Mouse (Mus musculus) spleen, adult 18-20 months (tissue): Measurements from ENCODE around the gene Gga3.
A peak's percentile ranks its signal among the peaks of the same experiment; 100 is the strongest.
"Not testable (repeated sequence)": the region's sequence is repeated elsewhere in the genome, so short reads cannot be mapped to it uniquely, and the experiment has no call there.

ENCODE experiments used
- DNase-seq, 2 experiments: peaks; one replicate each; pipeline ENCODE4 v3.0.0; 2022; ENCODE audit warnings: mixed read lengths in 2 of 2

Gene Gga3

GRCm38 (mm10) chr11:115603476-115604303 lies at the start of gene Gga3, which contains the start of gene Mrps7:
Gga3 (minus strand) TSS chr11:115604051.
Mrps7 (plus strand) TSS chr11:115603925.
- DNase-seq = peak; percentile 90 to 94

- DNase-seq = no peak
These were observed 49.3 kb upstream of the Gga3 start for GRCm38 (mm10) chr11:115653194-115653593.

DNA sequence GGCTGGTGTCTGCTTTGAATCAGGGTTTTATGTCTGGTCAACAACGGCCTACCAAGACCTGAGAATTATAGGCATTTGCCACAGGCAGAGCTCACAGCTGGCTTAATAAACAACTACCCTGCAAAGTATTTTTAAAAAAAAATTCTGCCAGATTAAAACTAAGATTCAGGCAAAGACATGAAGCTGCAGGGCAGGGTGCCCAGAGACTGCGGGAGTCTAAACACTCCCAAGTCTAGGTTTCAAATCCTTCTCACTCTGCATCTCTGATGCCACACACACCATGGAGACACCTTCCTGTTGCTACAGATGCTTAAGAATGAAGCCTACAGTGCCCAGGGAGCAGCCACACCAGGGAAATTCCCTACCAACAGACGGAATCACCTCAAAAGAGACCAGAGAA lies 47.8 kb upstream of the Gga3 start:
- no peak for DNase-seq

GRCm38 (mm10) chr11:115649706-115650105 lies 45.9 kb upstream of the Gga3 start:
- DNase-seq = no peak

DNA sequence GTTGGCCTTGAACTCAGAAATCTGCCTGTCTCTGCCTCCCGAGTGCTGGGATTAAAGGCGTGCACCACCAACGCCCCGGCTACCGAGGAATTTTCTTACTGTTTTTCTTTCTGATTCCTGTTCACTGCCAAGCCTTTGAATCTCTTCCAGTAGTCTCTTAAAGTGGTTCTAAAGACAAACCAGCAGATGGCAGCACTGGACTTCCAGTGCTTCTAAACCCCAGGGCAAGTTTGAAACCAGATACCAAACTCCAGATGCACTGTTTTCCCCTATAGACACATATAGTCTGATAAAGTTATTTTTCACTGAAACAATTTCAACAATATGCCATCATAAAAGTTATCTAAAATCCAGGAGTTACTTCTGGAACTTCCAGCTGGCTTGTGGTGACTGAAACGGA lies 43.6 kb upstream of the Gga3 start:
- peak in 1 of 2 experiments; percentile 54 for DNase-seq

DNA sequence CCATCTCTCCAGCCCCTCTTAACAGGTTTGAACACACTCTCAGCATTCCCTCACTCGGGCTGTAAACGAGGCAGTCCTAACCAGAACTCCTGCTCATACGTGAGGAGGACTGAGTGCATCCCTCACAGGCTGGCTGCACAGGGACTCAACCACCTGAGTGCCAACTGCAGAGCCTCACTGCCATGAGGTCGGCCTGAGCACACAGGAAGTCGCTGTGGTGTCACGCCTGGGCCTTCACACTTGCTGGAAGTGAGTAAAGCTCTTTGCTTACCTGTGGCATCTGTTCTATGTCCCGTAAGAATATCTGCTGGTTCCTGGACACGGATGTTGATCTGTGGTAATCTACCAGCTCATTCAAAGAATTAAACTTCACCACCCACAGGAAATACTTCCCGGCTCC lies 42.6 kb upstream of the Gga3 start:
- DNase-seq = peak in 1 of 2 experiments; percentile 43

GRCm38 (mm10) chr11:115645498-115645897 lies 41.6 kb upstream of the Gga3 start:
- not testable (repeated sequence) for DNase-seq

- no peak for DNase-seq
These were observed 40.5 kb upstream of the Gga3 start for GRCm38 (mm10) chr11:115644308-115644707.

- DNase-seq = no peak
These were observed 39.4 kb upstream of the Gga3 start for GRCm38 (mm10) chr11:115643265-115643664.

DNA sequence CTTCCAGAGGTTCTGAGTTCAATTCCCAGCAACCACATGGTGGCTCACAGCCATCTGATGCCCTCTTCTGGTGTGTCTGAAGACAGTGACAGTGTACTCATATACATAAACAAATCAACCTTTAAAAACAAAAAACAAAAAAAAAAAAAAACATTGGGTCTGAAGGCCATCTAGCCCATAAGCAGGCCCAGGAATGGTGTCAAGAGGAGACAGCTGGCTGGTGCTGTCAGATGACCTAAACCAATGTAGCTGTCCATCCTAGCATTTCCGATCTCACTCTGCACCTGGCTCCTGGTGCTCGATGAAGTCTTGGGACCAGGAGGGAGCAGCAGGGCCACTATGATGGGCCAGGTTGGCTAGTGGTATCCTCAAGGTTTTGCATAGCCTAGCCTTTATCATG lies 38.9 kb upstream of the Gga3 start:
- DNase-seq = no peak

- no peak for DNase-seq
These were observed 37.8 kb upstream of the Gga3 start for GRCm38 (mm10) chr11:115641664-115642036.

DNA sequence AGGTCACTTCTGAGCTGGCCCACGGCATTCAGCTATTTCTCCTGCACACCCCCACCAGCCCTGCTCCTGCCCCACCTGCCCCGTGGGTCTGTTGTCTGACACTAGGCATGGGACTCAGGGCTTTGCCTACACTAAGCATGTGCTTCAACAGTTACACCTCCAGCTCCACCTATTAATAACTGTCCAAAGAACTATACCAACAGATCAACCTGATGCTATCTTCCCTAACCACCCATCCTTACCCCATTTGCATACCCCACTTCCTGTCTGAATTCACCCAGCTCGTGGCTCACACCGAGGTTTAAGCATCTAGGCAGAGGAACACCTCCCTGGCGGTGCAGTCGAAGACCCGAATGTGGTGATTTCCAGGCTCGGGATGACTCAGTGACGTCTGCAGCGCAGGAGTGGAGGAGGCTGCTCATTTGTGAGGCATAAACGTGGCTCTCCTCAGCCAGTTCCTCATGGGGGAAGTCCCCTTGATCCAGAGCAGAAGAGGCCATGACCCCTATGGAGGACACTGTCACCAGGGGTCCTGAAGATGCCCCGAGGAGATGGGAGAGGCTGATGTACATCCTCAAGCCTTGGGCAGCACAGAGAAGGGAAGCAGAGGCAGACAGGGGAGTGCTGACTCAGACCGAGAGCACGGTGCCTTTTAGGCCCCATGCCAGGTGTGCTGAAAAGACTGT lies 37.3 kb upstream of the Gga3 start:
- peak; percentile 62 to 70 for DNase-seq

DNA sequence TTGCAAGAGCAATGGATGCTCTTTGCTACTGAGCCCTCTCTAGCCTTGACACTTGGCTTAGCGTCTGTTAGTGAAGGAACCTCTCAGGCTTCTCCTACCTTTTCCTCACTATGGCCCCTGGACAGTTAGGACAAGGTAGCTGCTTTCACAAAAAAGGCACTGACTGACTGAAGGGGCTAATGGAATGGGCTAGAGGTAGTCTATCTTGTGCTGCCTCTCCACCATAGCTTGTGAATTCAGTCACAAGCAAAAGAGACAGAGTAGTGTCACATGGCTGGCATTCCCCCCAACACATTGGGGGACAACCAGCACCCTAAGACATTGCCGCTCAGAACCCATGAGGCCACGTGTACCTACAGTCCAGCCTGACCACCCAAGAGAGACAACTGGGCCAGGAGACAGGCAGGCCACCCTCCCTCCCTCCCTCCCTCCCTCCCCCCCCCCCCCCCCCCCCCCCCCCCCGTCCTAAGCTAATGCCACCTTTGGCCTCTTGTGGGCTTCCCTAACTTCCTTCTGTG lies 36.5 kb upstream of the Gga3 start:
- no peak for DNase-seq

- DNase-seq = no peak
These were observed 35.7 kb upstream of the Gga3 start for GRCm38 (mm10) chr11:115639540-115639939.

DNA sequence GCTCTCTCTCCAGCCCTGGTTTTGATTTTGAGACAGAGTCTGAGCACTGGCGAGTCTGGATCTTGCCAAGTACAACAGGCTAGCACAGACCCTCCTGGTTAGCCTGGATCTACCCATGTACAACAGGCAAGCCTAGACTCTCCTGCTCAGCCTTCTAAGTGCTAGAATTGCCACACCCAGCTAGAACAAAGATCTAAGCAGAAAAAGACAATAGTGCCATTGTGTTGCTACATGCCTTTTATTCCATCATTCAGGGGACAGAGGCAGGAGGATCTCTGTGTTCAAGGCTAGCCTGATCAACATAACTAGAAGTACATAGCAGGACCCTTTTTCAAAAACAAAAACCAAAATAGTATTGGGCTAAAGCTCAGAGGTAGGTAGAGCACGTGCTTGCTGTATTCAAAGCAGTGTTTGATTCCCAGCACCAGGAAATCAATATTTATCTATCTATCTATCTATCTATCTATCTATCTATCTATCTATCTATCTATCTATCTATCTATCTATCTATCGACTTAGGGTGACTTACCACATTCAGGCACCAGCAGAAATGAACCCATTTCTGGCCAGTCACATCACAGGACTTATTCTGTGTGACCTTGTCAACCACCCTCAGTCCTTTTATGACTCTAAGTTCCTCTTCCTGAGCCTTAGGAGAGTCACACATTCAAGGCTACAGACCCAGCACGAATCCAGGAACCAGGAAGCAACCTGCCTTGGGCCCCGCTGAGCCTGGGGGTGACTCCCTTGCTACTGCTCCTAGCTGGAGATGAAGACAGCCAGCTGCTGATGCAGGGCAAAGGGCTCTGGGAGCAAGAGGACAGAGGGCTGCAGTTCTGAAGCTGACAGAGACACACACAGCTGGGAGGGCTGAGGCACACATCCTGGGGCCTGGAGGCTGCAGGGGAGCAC lies 34.9 kb upstream of the Gga3 start:
- no peak for DNase-seq

GRCm38 (mm10) chr11:115636960-115637359 lies 33.1 kb upstream of the Gga3 start:
- no peak for DNase-seq

DNA sequence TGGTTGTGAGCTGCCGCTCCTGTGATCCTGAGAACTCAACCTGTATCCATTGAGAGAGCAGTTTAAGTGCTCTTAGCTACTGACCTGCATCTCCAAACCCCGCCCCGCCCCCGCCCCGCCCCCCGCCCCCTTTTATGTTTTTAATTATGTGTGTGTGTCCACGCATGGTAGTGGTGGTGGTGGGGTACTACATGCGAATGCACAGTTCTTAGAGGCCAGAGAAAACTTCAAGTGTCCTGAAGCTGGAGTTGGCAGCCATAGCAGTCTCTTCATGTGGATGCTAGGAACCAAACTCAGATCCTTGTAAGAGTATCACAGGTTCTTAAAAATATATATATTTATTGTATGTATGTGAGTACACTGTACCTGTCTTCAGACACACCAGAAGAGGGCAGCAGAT lies 31.6 kb upstream of the Gga3 start:
- DNase-seq = no peak

DNA sequence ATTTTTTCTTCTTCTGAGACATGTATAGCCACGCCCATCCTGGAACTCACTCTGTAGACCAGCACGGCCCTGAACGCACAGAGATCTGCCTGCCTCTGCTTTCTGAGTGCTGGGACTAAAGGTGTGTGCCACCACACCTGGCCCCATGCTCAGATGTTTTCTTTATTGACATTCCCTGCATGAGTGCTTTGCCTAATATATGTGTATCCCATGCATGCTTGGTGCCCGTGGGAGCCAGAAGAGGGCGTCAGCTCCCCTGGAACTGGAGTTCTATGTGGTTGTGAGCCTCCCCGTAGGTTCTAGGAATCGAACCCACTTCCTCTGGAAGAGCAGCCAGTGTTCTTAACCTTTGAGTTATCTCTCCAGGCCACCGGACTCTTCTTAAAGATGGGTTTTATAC lies 31.2 kb upstream of the Gga3 start:
- DNase-seq = no peak

DNA sequence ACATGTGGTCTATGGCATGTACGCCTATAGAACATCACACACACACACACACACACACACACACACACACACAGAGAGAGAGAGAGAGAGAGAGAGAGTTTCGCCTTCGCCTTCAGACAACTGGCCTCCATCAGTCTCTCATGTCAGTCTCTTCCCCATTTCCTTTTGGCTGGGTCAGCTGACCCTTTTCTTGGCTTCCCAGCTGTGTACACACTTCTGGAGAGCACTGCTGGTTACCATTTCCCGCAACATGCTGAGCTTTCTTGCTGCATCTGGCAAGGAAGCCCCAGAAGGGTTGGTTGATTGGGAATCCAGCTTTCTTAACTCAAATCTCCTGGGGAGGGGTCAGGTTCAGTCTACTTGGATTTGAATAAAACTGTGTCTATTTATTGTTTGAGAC lies 30.3 kb upstream of the Gga3 start:
- DNase-seq = no peak

- peak in 1 of 2 experiments; percentile 49 for DNase-seq
These were observed 29.0 kb upstream of the Gga3 start for GRCm38 (mm10) chr11:115632862-115633261.

DNA sequence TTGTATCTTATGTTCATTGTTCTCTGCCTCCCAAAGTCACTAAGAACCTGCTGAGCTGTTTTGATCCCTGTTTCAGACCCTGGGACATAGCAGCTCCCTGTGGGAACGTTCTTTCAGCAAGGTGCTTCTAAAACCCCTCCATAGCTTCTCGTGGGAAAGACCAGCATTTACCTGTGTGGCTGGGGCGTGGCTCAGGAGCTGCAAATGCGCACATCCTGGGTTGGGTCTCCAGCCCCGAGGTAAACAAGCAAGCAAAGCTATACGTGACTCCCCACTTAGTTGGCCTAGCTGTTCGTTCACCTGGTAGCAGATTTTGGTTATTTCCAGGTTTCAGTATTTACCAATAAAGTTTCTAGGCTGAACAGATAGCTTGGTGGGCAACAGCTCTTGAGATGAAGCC lies 28.4 kb upstream of the Gga3 start:
- DNase-seq = no peak

GRCm38 (mm10) chr11:115631505-115631890 lies 27.6 kb upstream of the Gga3 start:
- no peak for DNase-seq
